Mouse (Mus musculus) myocyte (in vitro differentiated cells): ENCODE data around the gene Dazap1.

Experiments
- E2F4 ChIP-seq: IDR thresholded peaks from one replicate; pipeline ENCODE4 v1.6.1; 2011; ENCODE audit warnings: mild to moderate bottlenecking, control low read depth, moderate library complexity; ENCODE audit not compliant: insufficient read depth
- MAX ChIP-seq: IDR thresholded peaks from one replicate; pipeline ENCODE4 v1.6.1; 2011; ENCODE audit warnings: low read depth, mild to moderate bottlenecking, control low read depth
- MYOD1 ChIP-seq, 3 experiments: IDR thresholded peaks; one replicate each; pipeline ENCODE4 v1.6.1; 2011; ENCODE audit warnings: control low read depth in 2 of 3, low read depth in 2 of 3, mild to moderate bottlenecking in 2 of 3, moderate library complexity in 1 of 3; ENCODE audit not compliant: insufficient read length in 2 of 3, control insufficient read depth in 1 of 3
- POLR2A ChIP-seq: IDR thresholded peaks from one replicate; pipeline ENCODE4 v1.6.1; 2011; ENCODE audit warnings: low read depth, mild to moderate bottlenecking, control low read depth, moderate library complexity; ENCODE audit not compliant: insufficient read length
- REST ChIP-seq: IDR thresholded peaks from one replicate; pipeline ENCODE4 v1.6.1; 2011; ENCODE audit warnings: mild to moderate bottlenecking, control low read depth, moderate library complexity; ENCODE audit not compliant: insufficient read depth, insufficient read length
- TCF12 ChIP-seq: IDR thresholded peaks from one replicate; pipeline ENCODE4 v1.6.1; 2011; ENCODE audit warnings: mild to moderate bottlenecking, control low read depth; ENCODE audit not compliant: poor library complexity, insufficient read depth, severe bottlenecking
- TCF3 ChIP-seq: IDR thresholded peaks from one replicate; pipeline ENCODE4 v1.6.1; 2011; ENCODE audit warnings: low read depth, control low read depth; ENCODE audit not compliant: insufficient read length
- USF1 ChIP-seq: IDR thresholded peaks from one replicate; pipeline ENCODE4 v1.6.1; 2011; ENCODE audit warnings: low read depth, mild to moderate bottlenecking, control low read depth, moderate library complexity

DNA sequence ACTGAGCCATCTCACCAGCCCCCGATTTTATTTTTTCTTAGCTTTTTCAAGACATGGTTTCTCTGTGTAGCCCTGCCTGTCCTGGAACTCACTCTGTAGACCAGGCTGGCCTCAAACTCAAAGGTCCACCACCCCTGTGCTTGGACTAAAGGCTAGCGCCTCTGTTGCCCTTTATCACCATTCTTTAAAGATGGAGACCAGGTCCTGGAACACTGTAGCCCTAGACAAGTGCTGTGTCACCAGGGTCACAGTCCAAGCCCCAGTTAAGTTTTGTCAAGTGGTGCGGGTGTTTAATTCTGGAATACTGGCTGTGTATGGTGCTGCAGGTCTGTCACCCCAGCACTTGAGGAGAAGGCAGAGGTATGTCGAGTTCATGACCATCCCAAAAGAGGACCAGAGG is 24.3 kb upstream of the Dazap1 start:
- TF ChIP-seq TCF12 (no peak), POLR2A (no peak), USF1 (no peak), MAX (no peak), REST (no peak), TCF3 (no peak), E2F4 (no peak), MYOD1 (IDR thresholded peaks at IDR 0.05; ENCODE audit: control insufficient read depth in 1 of 3, insufficient read length in 2 of 3, low read depth in 2 of 3) (no peak)
